Mouse (Mus musculus) midbrain, postnatal 0 days (tissue): ENCODE measurements around the gene Faiml. TPM values are rescaled to one million over a fixed set of nuclear protein-coding genes. Genes with fewer than 3 reads are reported as not detected.
A peak's percentile ranks its signal among the peaks of the same experiment; 100 is the strongest.

Source experiments
- ATAC-seq: fragments of 200-750 bp; cut with Nextera tagmentation; 2 replicates; pipeline ENCODE4 v1.8.0; 2017; ENCODE audit warnings: moderate number of reproducible peaks, mild to moderate bottlenecking, moderate TSS enrichment, moderate library complexity; ENCODE audit not compliant: low FRiP score
- DNase-seq: peaks from one replicate; pipeline ENCODE4 v3.0.0-alpha.2; 2015; ENCODE audit warnings: low spot score
- H3K27ac ChIP-seq: fragments of 300-500 bp; sonication (generic); 2 replicates; pipeline ENCODE4 v1.5.1; 2014; ENCODE audit warnings: low read depth, mild to moderate bottlenecking, low read length, mixed read lengths
- H3K27me3 ChIP-seq: fragments of 300-500 bp; sonication (generic); 2 replicates; pipeline ENCODE4 v1.6.1; 2014; ENCODE audit warnings: low read length, control low read depth, mixed read lengths; ENCODE audit not compliant: insufficient read depth
- H3K36me3 ChIP-seq: fragments of 300-500 bp; sonication (generic); 2 replicates; pipeline ENCODE4 v1.6.1; 2014; ENCODE audit warnings: low read length, control low read depth, mixed read lengths; ENCODE audit not compliant: insufficient read depth
- H3K4me1 ChIP-seq: fragments of 300-500 bp; sonication (generic); 2 replicates; pipeline ENCODE4 v1.6.1; 2014; ENCODE audit warnings: mild to moderate bottlenecking, control low read depth, antibody characterized with exemption, low read length, mixed read lengths; ENCODE audit not compliant: insufficient read depth
- H3K4me2 ChIP-seq: fragments of 300-500 bp; sonication (generic); 2 replicates; pipeline ENCODE4 v1.6.1; 2014; ENCODE audit warnings: low read depth, mild to moderate bottlenecking, low read length, mixed read lengths; ENCODE audit not compliant: poor library complexity, severe bottlenecking
- H3K4me3 ChIP-seq: fragments of 300-500 bp; sonication (generic); 2 replicates; pipeline ENCODE4 v1.5.1; 2014; ENCODE audit warnings: low read depth, mild to moderate bottlenecking, low read length, moderate library complexity
- H3K9ac ChIP-seq: fragments of 300-500 bp; sonication (generic); replicated peaks from 2 replicates; pipeline ENCODE4 v1.6.1; 2014; ENCODE audit warnings: mild to moderate bottlenecking, low read length, moderate library complexity, mixed read lengths; ENCODE audit not compliant: poor library complexity, severe bottlenecking
- H3K9me3 ChIP-seq: fragments of 300-500 bp; sonication (generic); 2 replicates; pipeline ENCODE4 v1.6.1; 2016; ENCODE audit warnings: low read length, control low read depth
- CTCF ChIP-seq: IDR thresholded peaks from 2 replicates; pipeline ENCODE4 v1.5.1; 2016; ENCODE audit warnings: antibody characterized with exemption, mild to moderate bottlenecking
- WGBS: fragments of 180-500 bp; shearing (Covaris S2); extraction: QIAGEN DNeasy Blood & Tissue Kit; methylation state at CpG from one replicate; pipeline ENCODE4 v1.1.7; 2014; 5-methylcytosine and 5-hydroxymethylcytosine counted together
- polyA plus RNA-seq: library from polyadenylated mRNA; unstranded; fragments of >200 nt; fragmentation: Nextera tagmentation; extraction: Ambion mirVana; gene quantifications from 2 replicates; pipeline ENCODE4 v1.2.1, GENCODE M21; 2015
- total RNA-seq: library from RNA; depleted of rRNA; stranded (reverse); fragments of >200 nt; gene quantifications from 2 replicates; pipeline ENCODE4 v1.2.3, GENCODE M21; 2014; rRNA removed

Gene Faiml
- total and polyA plus RNA-seq, 2 experiments from 2014 or later: not detected

DNA sequence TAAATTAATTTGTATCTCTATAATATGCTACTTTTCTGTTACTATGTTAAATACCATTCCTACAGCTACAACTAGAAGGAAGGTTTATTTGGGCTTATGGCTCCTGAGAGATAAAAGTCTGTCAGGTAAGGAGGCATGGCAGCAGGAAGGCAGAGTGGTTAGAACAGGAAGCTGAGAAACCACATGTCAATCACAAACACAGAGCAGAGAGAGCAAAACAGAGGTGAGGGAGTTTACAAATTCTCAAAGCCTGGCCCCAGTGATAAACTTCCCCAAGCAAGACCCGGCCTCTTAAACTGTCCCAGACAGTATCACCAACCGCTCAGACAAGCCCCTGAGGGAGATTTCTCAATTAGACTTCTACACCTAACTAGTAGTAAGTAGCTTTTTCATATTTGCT, 20.9 kb downstream of the Faiml start:
- no peak overlapping the region for H3K9ac ChIP-seq
- TF ChIP-seq CTCF: no peak
- no peaks in the 10 kb centered on the region for H3K27me3 ChIP-seq
- H3K36me3 ChIP-seq: no peaks in the 10 kb centered on the region
- H3K4me1 ChIP-seq: no peaks in the 10 kb centered on the region
- no peaks in the 10 kb centered on the region for H3K9me3 ChIP-seq
- H3K4me2 ChIP-seq: no peak overlapping the region
- DNase-seq (no peak), ATAC-seq (no peak)
- no peak overlapping the region for H3K27ac ChIP-seq
- WGBS: 73% methylated on average over 2 of the region's 2 CpGs
- no peak overlapping the region for H3K4me3 ChIP-seq

DNA sequence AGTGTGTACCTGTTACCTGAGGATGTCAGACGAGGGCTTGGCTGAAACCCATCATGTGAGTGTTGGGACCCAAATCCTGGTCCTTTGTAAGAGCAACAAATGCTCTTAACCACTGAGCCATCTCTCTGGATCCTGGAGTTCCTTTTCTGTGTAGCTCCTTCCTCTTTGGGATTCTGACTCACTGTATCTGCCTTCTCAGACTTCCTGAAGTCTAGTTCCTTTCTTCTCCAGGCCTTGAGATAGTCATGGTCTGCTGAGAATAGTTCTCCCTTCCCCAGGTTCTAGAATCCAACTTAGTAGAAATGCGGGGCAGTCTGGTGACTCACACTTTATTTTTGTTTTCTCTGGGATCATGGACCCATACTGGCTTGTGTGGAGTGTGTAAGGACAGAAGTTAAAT, 24.4 kb downstream of the Faiml start:
- Histone ChIP-seq H3K9ac (no peak overlapping the region), H3K4me3 (no peak overlapping the region), H3K36me3 (no peaks in the 10 kb centered on the region), H3K27me3 (no peaks in the 10 kb centered on the region), H3K27ac (no peak overlapping the region), H3K9me3 (no peaks in the 10 kb centered on the region), H3K4me1 (no peaks in the 10 kb centered on the region), H3K4me2 (no peak overlapping the region)
- 76% methylated on average over 2 of the region's 2 CpGs for WGBS
- no peak for TF ChIP-seq CTCF
- ATAC-seq (no peak), DNase-seq (no peak)

DNA sequence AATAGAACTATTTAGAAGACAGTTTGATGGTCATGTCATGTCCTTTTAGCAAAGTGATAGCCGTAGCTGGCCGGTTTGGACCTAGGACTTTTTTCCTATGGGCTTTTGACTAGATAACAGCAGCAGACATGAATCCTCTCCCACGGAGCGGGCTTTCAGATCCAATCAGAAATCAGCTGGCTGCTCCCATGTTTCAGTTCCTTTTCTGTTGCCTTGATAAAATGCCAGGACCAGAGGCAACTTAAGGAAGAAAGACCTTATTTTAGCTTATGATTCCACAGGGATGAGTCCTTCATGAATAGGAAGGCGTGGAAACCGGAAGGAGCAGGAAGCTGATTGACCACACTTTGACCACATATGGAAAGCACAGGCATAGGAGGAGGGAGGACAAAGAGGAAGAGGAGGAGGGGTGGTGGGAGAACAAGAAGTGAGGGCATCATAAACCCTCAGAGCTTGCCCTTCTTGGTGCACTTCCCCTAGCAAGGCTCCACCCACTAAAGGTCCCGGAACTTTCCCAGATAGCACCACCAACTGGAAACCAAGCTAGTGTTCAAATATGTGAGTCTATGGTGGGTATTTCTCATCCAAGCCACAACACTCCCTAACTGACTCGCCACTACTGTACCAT, 53.9 kb downstream of the Faiml start:
- Histone ChIP-seq H3K4me2 (no peak overlapping the region), H3K9me3 (no peaks in the 10 kb centered on the region), H3K4me1 (no peaks in the 10 kb centered on the region), H3K27me3 (no peaks in the 10 kb centered on the region), H3K9ac (no peak overlapping the region), H3K4me3 (no peak overlapping the region), H3K27ac (no peak overlapping the region), H3K36me3 (no peaks in the 10 kb centered on the region)
- DNase-seq (no peak), ATAC-seq (no peak)
- 85% methylated on average over 8 of the region's 8 CpGs for WGBS
- no peak for TF ChIP-seq CTCF

DNA sequence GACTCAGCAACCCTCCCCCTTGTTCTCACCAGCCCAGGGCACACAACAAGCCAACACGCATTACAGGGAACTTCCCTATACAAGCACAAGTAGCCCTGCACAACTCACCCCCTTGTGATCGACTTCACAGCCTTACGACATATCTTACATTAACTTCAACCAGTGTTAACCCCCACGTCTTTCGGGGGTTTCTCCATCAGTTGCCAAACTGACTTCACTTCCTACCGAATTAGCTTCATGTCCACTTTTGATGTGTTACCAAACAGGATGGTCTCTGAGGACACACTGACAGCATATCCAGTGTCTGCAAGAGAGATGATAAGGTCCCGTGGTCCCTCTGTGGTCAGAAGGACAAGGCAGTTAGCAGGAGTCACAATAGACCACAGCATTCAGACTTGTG, 54.9 kb downstream of the Faiml start:
- no peak for ATAC-seq
- Histone ChIP-seq H3K27me3 (no peaks in the 10 kb centered on the region), H3K4me3 (no peak overlapping the region), H3K9ac (no peak overlapping the region), H3K9me3 (no peaks in the 10 kb centered on the region), H3K4me1 (no peaks in the 10 kb centered on the region), H3K36me3 (no peaks in the 10 kb centered on the region), H3K27ac (no peak overlapping the region), H3K4me2 (no peak overlapping the region)
- TF ChIP-seq CTCF: no peak
- DNase-seq: no peak
- 94% methylated on average over 7 of the region's 7 CpGs for WGBS

DNA sequence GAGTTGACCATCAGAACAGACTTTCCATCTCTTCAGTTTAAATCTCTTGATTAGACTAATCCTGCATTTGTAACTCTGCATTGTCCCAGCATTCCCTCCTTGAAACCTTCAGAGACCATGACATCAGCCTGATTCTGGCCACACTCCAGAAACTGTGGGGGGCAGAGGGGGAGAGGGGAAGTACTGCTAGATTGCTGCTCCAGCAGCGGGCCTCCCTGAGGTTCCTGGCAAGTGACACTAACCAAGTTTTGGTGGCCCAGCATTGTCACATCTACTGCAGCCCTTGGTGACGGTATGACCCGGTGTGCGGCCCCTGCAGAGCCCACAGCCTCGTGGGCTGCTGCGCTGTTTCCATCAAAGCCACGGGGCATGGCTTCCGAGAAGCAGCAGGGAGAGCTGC, 56.8 kb downstream of the Faiml start:
- Histone ChIP-seq H3K36me3 (no peaks in the 10 kb centered on the region), H3K4me3 (no peak overlapping the region), H3K9ac (no peak overlapping the region), H3K4me2 (no peak overlapping the region), H3K9me3 (no peaks in the 10 kb centered on the region), H3K27me3 (no peaks in the 10 kb centered on the region), H3K4me1 (no peaks in the 10 kb centered on the region), H3K27ac (no peak overlapping the region)
- peak; percentile 3 for DNase-seq
- TF ChIP-seq CTCF: no peak
- 37% methylated on average over 8 of the region's 8 CpGs for WGBS
- no peak for ATAC-seq

Other genes with a start within 250 kb of the Faiml start
- gene Gm1123, start 201.5 kb downstream of the Faiml start, total RNA-seq: not detected in 2 replicates
- 0.15 and 0.16 TPM in 2 replicates for gene Gm1123, start 201.5 kb downstream of the Faiml start, polyA plus RNA-seq
- gene Pik3cb, start 96.6 kb downstream of the Faiml start, total RNA-seq: 5.8 and 8.4 TPM in 2 replicates
- 3.2 and 3.8 TPM in 2 replicates for gene Pik3cb, start 96.6 kb downstream of the Faiml start, polyA plus RNA-seq
- gene Cep70, start 6.1 kb upstream of the Faiml start, total RNA-seq: 31.8 and 36.6 TPM in 2 replicates
- 43.4 and 50.8 TPM in 2 replicates for gene Cep70, start 6.1 kb upstream of the Faiml start, polyA plus RNA-seq
- gene Esyt3, start 121.3 kb upstream of the Faiml start, total RNA-seq: 0.82 and 1.1 TPM in 2 replicates
- 1.4 and 1.8 TPM in 2 replicates for gene Esyt3, start 121.3 kb upstream of the Faiml start, polyA plus RNA-seq
- 73.8 and 92.9 TPM in 2 replicates for gene Mras, start 200.1 kb upstream of the Faiml start, total RNA-seq
- gene Mras, start 200.1 kb upstream of the Faiml start, polyA plus RNA-seq: 70.0 and 72.6 TPM in 2 replicates
- 0.42 and 1.2 TPM in 2 replicates for gene Nme9, start 214.2 kb upstream of the Faiml start, total RNA-seq
- 0.72 and 0.90 TPM in 2 replicates for gene Nme9, start 214.2 kb upstream of the Faiml start, polyA plus RNA-seq